Mouse (Mus musculus) T-cell, adult 66 days (primary cell): ENCODE data around the gene Ccdc115. TPM values are rescaled to one million over a fixed set of nuclear protein-coding genes. Genes with fewer than 3 reads are reported as not detected.

Experiments used
- total RNA-seq, 2 experiments: library from RNA; stranded (reverse); gene quantifications; 3 replicates in 1 of 2; 4 replicates in 1 of 2; pipeline ENCODE4 v1.2.4; 2023

Ccdc115 gene
- total RNA-seq: 10 to 100 TPM; 23.4 to 24.4 TPM

DNA sequence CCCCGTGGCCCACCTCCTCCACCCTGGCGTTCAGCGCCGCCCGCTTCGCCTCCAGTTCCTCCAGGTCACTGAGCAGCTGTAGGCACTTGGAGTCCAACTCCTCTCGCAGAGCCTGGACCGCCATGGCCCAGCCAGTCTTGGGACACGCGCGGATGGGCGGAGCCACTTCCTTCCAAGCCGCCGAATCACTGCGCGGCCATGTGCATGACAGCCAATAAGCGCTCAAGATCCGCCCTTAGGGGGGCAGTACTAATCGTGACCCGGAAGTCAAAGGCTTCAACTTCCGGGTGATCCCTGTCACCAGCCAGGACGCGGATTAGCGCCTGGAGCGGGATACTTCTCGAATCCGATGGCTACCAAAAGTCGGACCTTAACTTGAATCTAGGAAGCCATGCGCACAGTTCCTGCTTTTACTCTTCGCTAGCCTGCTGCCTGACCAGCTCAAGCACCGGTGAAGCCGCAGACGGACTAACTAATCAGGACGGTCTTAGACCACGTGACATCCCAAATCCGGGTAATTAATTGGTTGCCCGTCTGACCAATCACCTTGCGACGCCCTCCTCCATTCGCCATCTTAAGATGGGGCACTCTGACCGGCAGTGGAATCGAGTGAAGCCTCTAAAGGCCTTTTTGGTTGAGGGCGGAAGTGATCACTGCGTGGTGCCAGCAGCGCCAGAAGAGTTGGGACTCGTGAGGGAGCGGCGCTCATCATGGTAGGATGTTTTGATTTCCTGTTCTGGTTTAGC is at the start of gene Ccdc115, which contains the start of gene Imp4:
TSS of gene Ccdc115 (minus strand) at position 458 of the 746 bp plus-strand sequence.
TSS of gene Imp4 (plus strand) at position 637 of the 746 bp plus-strand sequence.

DNA sequence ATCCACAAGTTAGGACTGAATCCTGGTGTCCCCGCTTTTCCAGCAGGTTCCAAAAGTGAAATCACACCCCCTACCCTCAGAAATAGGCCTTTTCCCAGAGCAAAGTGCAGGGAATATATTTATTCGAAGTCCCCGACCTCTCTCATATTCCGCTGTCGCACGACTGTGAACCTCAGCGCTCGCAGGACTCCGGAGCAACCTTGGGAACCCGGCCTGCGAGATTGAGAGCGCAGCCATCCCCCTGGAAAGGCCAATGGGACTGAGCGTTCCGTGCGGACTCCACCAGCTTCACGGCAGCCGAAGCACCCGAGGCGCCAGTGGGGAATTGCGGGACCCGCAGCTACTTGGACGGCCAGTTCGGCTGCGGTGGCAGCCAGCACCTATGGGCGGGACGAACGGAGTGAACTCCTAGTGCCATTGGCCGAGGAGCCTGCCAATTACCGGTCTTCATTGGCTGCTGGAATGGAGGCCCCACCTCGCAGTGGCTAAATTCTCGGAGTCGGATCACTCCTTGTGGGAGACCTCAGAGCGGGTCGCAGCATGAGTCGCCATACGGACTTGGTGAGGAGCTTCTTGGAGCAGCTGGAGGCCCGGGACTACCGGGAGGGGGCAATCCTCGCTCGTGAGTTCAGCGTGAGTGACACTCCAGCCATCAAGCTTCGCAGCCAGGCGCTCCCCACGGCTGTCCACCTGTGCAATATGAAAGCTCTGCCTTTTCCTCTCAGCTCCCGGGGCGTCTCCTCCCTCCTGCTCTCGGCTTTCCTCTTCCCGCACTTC is 20.0 kb upstream of the Ccdc115 start, which contains the start of gene Ptpn18:
TSS of gene Ptpn18 (plus strand) at position 479 of the 777 bp plus-strand sequence.

Other genes with a start within 250 kb of the Ccdc115 start
- gene Imp4, start 179 bp upstream of the Ccdc115 start, total RNA-seq: 100 to 1,000 TPM in 1 of 2 experiments, 10 to 100 TPM in 1; 97.9 to 108 TPM
- gene Ptpn18, start 20.1 kb upstream of the Ccdc115 start, total RNA-seq: 100 to 1,000 TPM; 202 to 215 TPM
- gene Prss39, start 58.7 kb upstream of the Ccdc115 start, total RNA-seq: not detected
- not detected for gene Cfc1, start 96.0 kb upstream of the Ccdc115 start, total RNA-seq
- gene Prss40, start 121.3 kb upstream of the Ccdc115 start, total RNA-seq: not detected
- not detected for gene Amer3, start 140.0 kb upstream of the Ccdc115 start, total RNA-seq